Mouse (Mus musculus): ENCODE data around the gene Osgin1. TPM values are rescaled to one million over a fixed set of nuclear protein-coding genes. Genes with fewer than 3 reads are reported as not detected.

Osgin1 gene
- 0.26 and 0.63 TPM in 2 replicates for polyA plus RNA-seq (2015; fragmentation: Nextera tagmentation; extraction: Ambion mirVana)

- Histone ChIP-seq H3K36me3 (ENCODE audit: control insufficient read depth, insufficient read depth, low read length) (no peaks in the 10 kb centered on the region), H3K9ac (ENCODE audit: low read depth, low read length) (no peak within 1 kb of the TSS), H3K4me2 (ENCODE audit: low read length) (no peak within 1 kb of the TSS), H3K27ac (ENCODE audit: low read depth, low read length) (no peak within 1 kb of the TSS), H3K4me3 (ENCODE audit: low read length) (no peak within 1 kb of the TSS), H3K9me3 (ENCODE audit: control insufficient read depth, low read length) (no peaks in the 10 kb centered on the region), H3K27me3 (replicated peaks; ENCODE audit: control insufficient read depth, insufficient read depth, low read length) (no peaks in the 10 kb centered on the region), H3K4me1 (ENCODE audit: control insufficient read depth, insufficient read depth, low read depth, low read length) (no peaks in the 10 kb centered on the region)
- ATAC-seq: no peak
- WGBS: 90% methylated on average over 13 of the region's 13 CpGs
Observed at GRCm38 (mm10) chr8:119433582-119434174, at the start of gene Osgin1. Gene Osgin1 (plus strand): TSS chr8:119434124.

DNA sequence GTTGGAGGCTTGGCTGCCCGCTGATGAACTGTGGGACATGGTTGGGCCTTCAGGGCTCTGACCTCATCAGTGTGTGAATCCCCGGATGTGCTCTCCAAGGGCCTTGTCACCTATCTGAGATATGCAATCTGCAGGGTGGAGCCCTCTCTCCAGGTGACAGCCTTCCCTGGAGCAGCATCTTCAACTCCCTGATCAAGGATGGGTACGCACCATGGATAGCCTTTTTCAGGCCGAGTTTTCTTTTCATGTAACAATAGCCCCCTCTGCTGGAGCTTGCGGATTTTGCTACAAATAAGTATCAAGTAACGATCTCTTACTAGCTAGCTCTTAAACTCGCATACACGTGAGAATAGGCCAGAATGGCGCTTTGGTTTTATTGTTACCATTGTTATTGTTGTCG, 49.4 kb upstream of the Osgin1 start:
- peak; percentile 67 for ATAC-seq
- Histone ChIP-seq H3K9ac (ENCODE audit: low read depth, low read length) (no peak overlapping the region), H3K9me3 (ENCODE audit: control insufficient read depth, low read length) (no peaks in the 10 kb centered on the region), H3K4me1 (ENCODE audit: control insufficient read depth, insufficient read depth, low read depth, low read length) (no peaks in the 10 kb centered on the region), H3K36me3 (ENCODE audit: control insufficient read depth, insufficient read depth, low read length) (no peaks in the 10 kb centered on the region), H3K4me2 (ENCODE audit: low read length) (no peak overlapping the region), H3K27ac (ENCODE audit: low read depth, low read length) (no peak overlapping the region), H3K27me3 (replicated peaks; ENCODE audit: control insufficient read depth, insufficient read depth, low read length) (peaks cover 2% of the 10 kb centered on the region; the same call in 1 of the 2 replicates), H3K4me3 (ENCODE audit: low read length) (no peak overlapping the region)
- 23% methylated on average over 10 of the region's 10 CpGs for WGBS

GRCm38 (mm10) chr8:119385854-119386253, 48.1 kb upstream of the Osgin1 start:
- H3K9me3 ChIP-seq (ENCODE audit: control insufficient read depth, low read length): no peaks in the 10 kb centered on the region
- H3K27ac ChIP-seq (ENCODE audit: low read depth, low read length): no peak overlapping the region
- no peak overlapping the region for H3K4me2 ChIP-seq (ENCODE audit: low read length)
- ATAC-seq: no peak
- no peak overlapping the region for H3K9ac ChIP-seq (ENCODE audit: low read depth, low read length)
- H3K4me1 ChIP-seq (ENCODE audit: control insufficient read depth, insufficient read depth, low read depth, low read length): no peaks in the 10 kb centered on the region
- no peaks in the 10 kb centered on the region for H3K36me3 ChIP-seq (ENCODE audit: control insufficient read depth, insufficient read depth, low read length)
- no peak overlapping the region for H3K4me3 ChIP-seq (ENCODE audit: low read length)
- 80% methylated on average over 6 of the region's 6 CpGs for WGBS
- H3K27me3 ChIP-seq (replicated peaks; ENCODE audit: control insufficient read depth, insufficient read depth, low read length): peaks cover 2% of the 10 kb centered on the region; the same call in 1 of the 2 replicates

GRCm38 (mm10) chr8:119386988-119387387, 46.9 kb upstream of the Osgin1 start:
- 88% methylated on average over 6 of the region's 6 CpGs for WGBS
- no peaks in the 10 kb centered on the region for H3K4me1 ChIP-seq (ENCODE audit: control insufficient read depth, insufficient read depth, low read depth, low read length)

DNA sequence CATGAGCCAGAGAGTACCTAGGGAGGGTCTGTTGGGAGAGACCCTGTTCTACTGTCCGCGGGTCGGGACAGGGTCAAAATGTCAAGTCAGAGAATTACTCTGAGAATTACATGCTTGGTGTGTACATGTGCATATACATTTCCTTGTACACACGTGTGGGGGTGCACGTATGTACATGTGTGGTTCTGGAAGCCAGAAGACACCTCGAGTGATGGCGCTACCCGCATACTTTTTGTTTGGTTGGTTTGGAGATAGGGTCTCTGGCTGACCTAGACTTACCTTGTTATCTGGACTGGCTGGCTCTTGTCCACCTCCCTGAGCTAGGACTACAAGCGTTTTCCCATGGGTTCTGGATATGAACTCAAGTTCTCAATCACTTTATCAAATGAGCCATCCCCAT, 39.8 kb upstream of the Osgin1 start:
- no peaks in the 10 kb centered on the region for H3K27me3 ChIP-seq (replicated peaks; ENCODE audit: control insufficient read depth, insufficient read depth, low read length)

More at GRCm38 (mm10) chr8:119386988-119387387, 46.9 kb upstream of the Osgin1 start:
- Histone ChIP-seq H3K4me3 (ENCODE audit: low read length) (no peak overlapping the region), H3K36me3 (ENCODE audit: control insufficient read depth, insufficient read depth, low read length) (no peaks in the 10 kb centered on the region), H3K9ac (ENCODE audit: low read depth, low read length) (no peak overlapping the region), H3K9me3 (ENCODE audit: control insufficient read depth, low read length) (no peaks in the 10 kb centered on the region), H3K4me2 (ENCODE audit: low read length) (no peak overlapping the region), H3K27me3 (replicated peaks; ENCODE audit: control insufficient read depth, insufficient read depth, low read length) (peaks cover 2% of the 10 kb centered on the region; the same call in 1 of the 2 replicates), H3K27ac (ENCODE audit: low read depth, low read length) (no peak overlapping the region)
- ATAC-seq: no peak

DNA sequence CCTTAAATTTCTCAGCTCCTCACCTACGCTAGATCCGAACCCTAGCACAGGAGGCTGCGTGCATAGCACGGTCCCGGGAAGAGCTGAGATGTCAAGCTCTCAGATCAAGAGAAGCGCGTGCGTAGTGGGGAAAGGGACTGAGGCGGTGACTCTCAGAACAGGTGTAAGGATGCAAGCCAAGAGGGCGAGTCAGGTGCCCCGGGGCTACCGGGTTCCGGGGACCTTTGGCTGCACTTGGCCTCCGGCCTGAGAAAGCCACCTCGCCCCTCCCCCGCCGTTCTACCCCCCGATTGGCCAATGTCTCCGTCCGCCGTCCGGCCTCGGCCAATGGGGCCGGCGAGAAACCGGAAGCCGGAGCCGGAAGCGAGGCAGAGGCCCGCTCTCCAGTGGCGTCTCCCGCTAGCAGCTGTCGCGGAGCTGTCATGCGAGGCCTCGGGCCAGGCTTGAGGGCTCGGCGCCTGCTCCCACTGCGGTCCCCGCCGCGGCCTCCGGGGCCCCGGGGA, 39.3 kb upstream of the Osgin1 start, which contains the start of gene Mlycd:
Gene Mlycd, plus strand, starts transcription at position 355 of the 503 bp plus-strand sequence.
- Histone ChIP-seq H3K9me3 (ENCODE audit: control insufficient read depth, low read length) (no peaks in the 10 kb centered on the region), H3K27ac (ENCODE audit: low read depth, low read length) (peak within 1 kb of the TSS; percentile 94), H3K4me3 (ENCODE audit: low read length) (peak within 1 kb of the TSS; percentile 94), H3K36me3 (ENCODE audit: control insufficient read depth, insufficient read depth, low read length) (no peaks in the 10 kb centered on the region), H3K4me1 (ENCODE audit: control insufficient read depth, insufficient read depth, low read depth, low read length) (peaks cover 13% of the 10 kb centered on the region), H3K4me2 (ENCODE audit: low read length) (peak within 1 kb of the TSS; percentile 99), H3K27me3 (replicated peaks; ENCODE audit: control insufficient read depth, insufficient read depth, low read length) (no peaks in the 10 kb centered on the region), H3K9ac (ENCODE audit: low read depth, low read length) (peak within 1 kb of the TSS; percentile 95)
- 2% methylated on average over 38 of the region's 44 CpGs for WGBS
- ATAC-seq: peak; percentile 97

More for the DNA sequence above, 39.8 kb upstream of the Osgin1 start:
- H3K27ac ChIP-seq (ENCODE audit: low read depth, low read length): peak overlapping the region; percentile 94
- H3K36me3 ChIP-seq (ENCODE audit: control insufficient read depth, insufficient read depth, low read length): no peaks in the 10 kb centered on the region
- 75% methylated on average over 9 of the region's 9 CpGs for WGBS
- peak; percentile 8; the same call in 1 of the 2 replicates for ATAC-seq
- H3K4me3 ChIP-seq (ENCODE audit: low read length): peak overlapping the region; percentile 94
- peaks cover 13% of the 10 kb centered on the region for H3K4me1 ChIP-seq (ENCODE audit: control insufficient read depth, insufficient read depth, low read depth, low read length)
- H3K9me3 ChIP-seq (ENCODE audit: control insufficient read depth, low read length): no peaks in the 10 kb centered on the region
- H3K9ac ChIP-seq (ENCODE audit: low read depth, low read length): peak overlapping the region; percentile 95
- H3K4me2 ChIP-seq (ENCODE audit: low read length): peak overlapping the region; percentile 99

- 6% methylated on average over 72 of the region's 83 CpGs for WGBS
- Histone ChIP-seq H3K27ac (ENCODE audit: low read depth, low read length) (peak overlapping the region; percentile 94), H3K9me3 (ENCODE audit: control insufficient read depth, low read length) (no peaks in the 10 kb centered on the region)
Observed at GRCm38 (mm10) chr8:119395072-119395950, 38.6 kb upstream of the Osgin1 start.

GRCm38 (mm10) chr8:119398558-119398957, 35.4 kb upstream of the Osgin1 start:
- Histone ChIP-seq H3K4me2 (ENCODE audit: low read length) (no peak overlapping the region), H3K9ac (ENCODE audit: low read depth, low read length) (no peak overlapping the region), H3K9me3 (ENCODE audit: control insufficient read depth, low read length) (no peaks in the 10 kb centered on the region), H3K4me3 (ENCODE audit: low read length) (no peak overlapping the region), H3K4me1 (ENCODE audit: control insufficient read depth, insufficient read depth, low read depth, low read length) (peaks cover 13% of the 10 kb centered on the region), H3K27ac (ENCODE audit: low read depth, low read length) (no peak overlapping the region), H3K36me3 (ENCODE audit: control insufficient read depth, insufficient read depth, low read length) (0 out of 2 replicates have a peak, but pooled peaks cover 2% of the 10 kb centered on the region), H3K27me3 (replicated peaks; ENCODE audit: control insufficient read depth, insufficient read depth, low read length) (no peaks in the 10 kb centered on the region)
- 76% methylated on average over 9 of the region's 9 CpGs for WGBS
- ATAC-seq: no peak

More at GRCm38 (mm10) chr8:119395072-119395950, 38.6 kb upstream of the Osgin1 start:
- Histone ChIP-seq H3K9ac (ENCODE audit: low read depth, low read length) (peak overlapping the region; percentile 95), H3K4me1 (ENCODE audit: control insufficient read depth, insufficient read depth, low read depth, low read length) (peaks cover 13% of the 10 kb centered on the region), H3K27me3 (replicated peaks; ENCODE audit: control insufficient read depth, insufficient read depth, low read length) (no peaks in the 10 kb centered on the region), H3K4me3 (ENCODE audit: low read length) (peak overlapping the region; percentile 94), H3K4me2 (ENCODE audit: low read length) (peak overlapping the region; percentile 99), H3K36me3 (ENCODE audit: control insufficient read depth, insufficient read depth, low read length) (no peaks in the 10 kb centered on the region)
- peak; percentile 60 for ATAC-seq

GRCm38 (mm10) chr8:119399255-119399654, 34.7 kb upstream of the Osgin1 start:
- H3K36me3 ChIP-seq (ENCODE audit: control insufficient read depth, insufficient read depth, low read length): 0 out of 2 replicates have a peak, but pooled peaks cover 4% of the 10 kb centered on the region
- no peaks in the 10 kb centered on the region for H3K9me3 ChIP-seq (ENCODE audit: control insufficient read depth, low read length)
- H3K4me2 ChIP-seq (ENCODE audit: low read length): no peak overlapping the region
- peaks cover 11% of the 10 kb centered on the region for H3K4me1 ChIP-seq (ENCODE audit: control insufficient read depth, insufficient read depth, low read depth, low read length)
- no peak overlapping the region for H3K27ac ChIP-seq (ENCODE audit: low read depth, low read length)
- ATAC-seq: no peak
- H3K9ac ChIP-seq (ENCODE audit: low read depth, low read length): no peak overlapping the region
- 67% methylated on average over 6 of the region's 6 CpGs for WGBS
- H3K4me3 ChIP-seq (ENCODE audit: low read length): no peak overlapping the region
- H3K27me3 ChIP-seq (replicated peaks; ENCODE audit: control insufficient read depth, insufficient read depth, low read length): no peaks in the 10 kb centered on the region

Measured in hindbrain, embryonic 16.5 days (tissue).